Mouse (Mus musculus) stomach, postnatal 0 days (tissue): ENCODE results near the gene Gm5431. TPM values are rescaled to one million over a fixed set of nuclear protein-coding genes. Genes with fewer than 3 reads are reported as not detected.

Experiments
- ATAC-seq: fragments of 200-750 bp; cut with Nextera tagmentation; 2 replicates; pipeline ENCODE4 v1.8.0; 2017; ENCODE audit not compliant: low FRiP score, low TSS enrichment
- DNase-seq: peaks from one replicate; pipeline ENCODE4 v3.0.0-alpha.2; 2016; ENCODE audit warnings: low spot score
- H3K27ac ChIP-seq: fragments of 300-500 bp; sonication (generic); replicated peaks from 2 replicates; pipeline ENCODE4 v1.5.1; 2014; ENCODE audit warnings: mild to moderate bottlenecking, control low read depth
- H3K27me3 ChIP-seq: fragments of 300-500 bp; sonication (generic); 2 replicates; pipeline ENCODE4 v1.6.1; 2014; ENCODE audit warnings: low read length; ENCODE audit not compliant: control insufficient read depth, insufficient read depth
- H3K36me3 ChIP-seq: fragments of 300-500 bp; sonication (generic); 2 replicates; pipeline ENCODE4 v1.6.1; 2014; ENCODE audit warnings: low read length, mixed read lengths; ENCODE audit not compliant: control insufficient read depth, insufficient read depth
- H3K4me1 ChIP-seq: fragments of 300-500 bp; sonication (generic); replicated peaks from 2 replicates; pipeline ENCODE4 v1.6.1; 2014; ENCODE audit warnings: antibody characterized with exemption; ENCODE audit not compliant: control insufficient read depth, insufficient read depth
- H3K4me2 ChIP-seq: fragments of 300-500 bp; sonication (generic); replicated peaks from 2 replicates; pipeline ENCODE4 v1.6.1; 2014; ENCODE audit warnings: low read depth, mild to moderate bottlenecking, control low read depth, moderate library complexity
- H3K4me3 ChIP-seq: fragments of 300-500 bp; sonication (generic); 2 replicates; pipeline ENCODE4 v1.5.1; 2014; ENCODE audit warnings: low read depth, low read length, control low read depth
- H3K9ac ChIP-seq: fragments of 300-500 bp; sonication (generic); 2 replicates; pipeline ENCODE4 v1.6.1; 2014; ENCODE audit warnings: mild to moderate bottlenecking, low read length, control low read depth, mixed read lengths
- H3K9me3 ChIP-seq: fragments of 300-500 bp; sonication (generic); 2 replicates; pipeline ENCODE4 v1.6.1; 2016; ENCODE audit warnings: low read length; ENCODE audit not compliant: control insufficient read depth
- CTCF ChIP-seq: IDR thresholded peaks from 2 replicates; pipeline ENCODE4 v1.5.1; 2016; ENCODE audit warnings: antibody characterized with exemption, low read depth, mild to moderate bottlenecking, moderate library complexity
- EP300 ChIP-seq: optimal IDR thresholded peaks from 2 replicates; pipeline ENCODE3; 2016; ENCODE audit warnings: antibody characterized with exemption
- WGBS: fragments of 180-500 bp; shearing (Covaris S2); extraction: QIAGEN DNeasy Blood & Tissue Kit; methylation state at CpG from one replicate; pipeline ENCODE4 v1.1.7; 2014; 5-methylcytosine and 5-hydroxymethylcytosine counted together
- polyA plus RNA-seq: library from polyadenylated mRNA; unstranded; fragments of >200 nt; fragmentation: Nextera tagmentation; extraction: Ambion mirVana; gene quantifications from 2 replicates; pipeline ENCODE4 v1.2.1, GENCODE M21; 2015

Gene Gm5431
- polyA plus RNA-seq, 1 experiment from 2014 or later, result 0.33 TPM

- H3K36me3 ChIP-seq, result no peaks in the 10 kb centered on the region
- 36% methylated on average over 6 of the region's 6 CpGs for WGBS
- ATAC-seq, result no peak; the same call in 1 of the 2 replicates
- no peak overlapping the region for H3K9ac ChIP-seq
- no peaks in the 10 kb centered on the region for H3K4me1 ChIP-seq
- H3K27ac ChIP-seq, result no peak overlapping the region
- no peaks in the 10 kb centered on the region for H3K9me3 ChIP-seq
- H3K27me3 ChIP-seq, result no peaks in the 10 kb centered on the region
- DNase-seq, result no peak
- no peak overlapping the region for H3K4me2 ChIP-seq
- no peak overlapping the region for H3K4me3 ChIP-seq
- TF ChIP-seq EP300 (no peak), CTCF (no peak)
These were observed 57.7 kb downstream of the Gm5431 start for GRCm38 (mm10) chr11:48844309-48844708.

DNA sequence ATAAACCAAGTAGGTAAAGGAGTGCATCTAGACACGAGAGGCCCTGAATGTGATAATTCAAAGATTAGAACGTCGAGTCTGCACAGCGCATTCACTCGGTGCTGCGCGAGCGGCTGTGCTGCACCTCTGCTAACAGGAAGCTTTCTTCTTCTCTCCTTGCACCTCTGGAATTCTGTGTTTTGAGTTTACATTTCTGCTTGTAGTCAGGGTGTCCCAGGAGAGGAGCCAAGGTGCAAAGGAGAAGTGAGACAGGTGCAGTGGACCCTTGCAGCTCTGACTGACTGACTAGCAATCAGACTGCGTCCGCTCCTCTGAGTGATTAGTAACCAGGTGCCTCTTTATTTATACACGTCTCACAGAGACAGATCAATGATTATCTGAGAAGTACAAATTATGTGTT lies 58.8 kb downstream of the Gm5431 start:
- no peak overlapping the region for H3K9ac ChIP-seq
- H3K4me1 ChIP-seq, result 0 out of 2 replicates have a peak, but pooled peaks cover 3% of the 10 kb centered on the region
- DNase-seq, result no peak
- no peak overlapping the region for H3K4me3 ChIP-seq
- 63% methylated on average over 11 of the region's 11 CpGs for WGBS
- TF ChIP-seq CTCF (no peak), EP300 (no peak)
- no peak overlapping the region for H3K27ac ChIP-seq
- no peaks in the 10 kb centered on the region for H3K27me3 ChIP-seq
- ATAC-seq, result no peak
- H3K36me3 ChIP-seq, result no peaks in the 10 kb centered on the region
- H3K4me2 ChIP-seq, result no peak overlapping the region
- no peaks in the 10 kb centered on the region for H3K9me3 ChIP-seq

DNA sequence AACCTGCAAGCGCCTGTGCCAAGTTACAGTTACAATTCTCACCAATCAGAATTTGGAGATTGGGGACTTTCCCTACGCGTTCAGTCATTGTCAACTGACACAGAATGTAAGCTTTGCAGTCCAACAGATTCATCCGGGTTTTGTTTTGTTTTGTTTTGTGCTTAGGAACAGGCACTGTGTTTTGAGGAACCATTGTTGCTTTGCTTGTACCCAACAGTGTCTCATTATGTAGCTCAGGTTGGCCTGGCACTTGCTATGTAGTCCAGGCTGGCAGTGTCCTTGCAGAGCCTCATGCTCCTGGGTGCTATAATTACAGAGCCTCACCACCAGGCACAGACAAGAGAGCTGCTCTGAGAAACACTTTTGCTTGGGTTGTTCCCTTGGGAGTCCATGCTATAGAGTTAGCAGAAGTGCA lies 59.6 kb downstream of the Gm5431 start:
- Histone ChIP-seq H3K9ac (no peak overlapping the region), H3K27me3 (no peaks in the 10 kb centered on the region), H3K4me1 (0 out of 2 replicates have a peak, but pooled peaks cover 3% of the 10 kb centered on the region), H3K27ac (no peak overlapping the region), H3K4me3 (no peak overlapping the region), H3K4me2 (no peak overlapping the region), H3K9me3 (no peaks in the 10 kb centered on the region), H3K36me3 (no peaks in the 10 kb centered on the region)
- 77% methylated on average over 4 of the region's 4 CpGs for WGBS
- DNase-seq, result no peak
- TF ChIP-seq EP300 (no peak), CTCF (no peak)
- no peak for ATAC-seq

DNA sequence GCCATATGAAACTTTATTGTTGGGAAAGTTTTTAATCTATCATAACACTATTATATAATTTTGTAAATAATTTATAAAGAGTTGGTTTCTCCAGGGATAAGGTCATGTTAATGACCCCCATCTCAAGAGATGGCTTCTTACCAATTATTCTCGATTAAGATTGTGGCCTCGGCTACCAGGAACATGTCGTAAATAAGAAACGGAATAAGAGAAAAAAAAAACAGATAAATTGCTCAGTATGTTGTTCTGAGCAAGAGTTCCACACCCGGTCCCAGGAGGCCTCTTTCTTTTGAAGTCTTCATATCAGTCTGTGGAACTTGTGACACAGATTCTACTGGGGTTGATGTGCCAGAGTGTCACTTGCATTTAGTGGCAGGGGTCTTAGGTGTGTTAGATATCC lies 60.8 kb downstream of the Gm5431 start:
- Histone ChIP-seq H3K4me2 (no peak overlapping the region), H3K27ac (no peak overlapping the region), H3K9me3 (no peaks in the 10 kb centered on the region), H3K4me3 (no peak overlapping the region), H3K9ac (no peak overlapping the region), H3K27me3 (no peaks in the 10 kb centered on the region), H3K36me3 (no peaks in the 10 kb centered on the region), H3K4me1 (0 out of 2 replicates have a peak, but pooled peaks cover 6% of the 10 kb centered on the region)
- ATAC-seq (no peak), DNase-seq (no peak)
- 78% methylated on average over 5 of the region's 5 CpGs for WGBS
- TF ChIP-seq EP300 (no peak), CTCF (no peak)

DNA sequence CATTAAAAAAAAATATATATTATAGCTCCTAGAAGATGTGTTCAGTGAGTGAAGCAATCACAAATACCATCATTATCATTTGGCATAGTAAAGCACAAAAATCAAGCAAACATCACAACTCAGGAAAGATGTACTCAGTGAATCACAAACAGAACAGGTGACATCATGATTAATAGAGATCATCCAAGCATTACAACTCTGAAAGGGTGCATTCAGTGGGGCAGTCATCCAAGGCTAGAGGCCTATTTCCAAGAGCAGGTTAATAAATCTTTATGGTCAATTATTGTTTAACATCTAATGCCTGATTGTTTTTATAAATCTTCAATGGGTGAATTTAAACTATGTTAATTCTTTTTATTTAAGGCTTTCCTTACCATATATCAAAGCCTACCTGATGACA lies 61.2 kb downstream of the Gm5431 start:
- Histone ChIP-seq H3K9me3 (no peaks in the 10 kb centered on the region), H3K27me3 (no peaks in the 10 kb centered on the region), H3K4me2 (no peak overlapping the region), H3K27ac (no peak overlapping the region), H3K4me3 (no peak overlapping the region), H3K4me1 (0 out of 2 replicates have a peak, but pooled peaks cover 6% of the 10 kb centered on the region), H3K36me3 (no peaks in the 10 kb centered on the region), H3K9ac (no peak overlapping the region)
- ATAC-seq, result no peak
- DNase-seq, result no peak
- TF ChIP-seq EP300 (no peak), CTCF (no peak)

- no peak for ATAC-seq
- Histone ChIP-seq H3K36me3 (no peaks in the 10 kb centered on the region), H3K4me2 (no peak overlapping the region), H3K9ac (no peak overlapping the region), H3K9me3 (no peaks in the 10 kb centered on the region), H3K4me1 (0 out of 2 replicates have a peak, but pooled peaks cover 6% of the 10 kb centered on the region), H3K27me3 (no peaks in the 10 kb centered on the region), H3K27ac (no peak overlapping the region), H3K4me3 (no peak overlapping the region)
- TF ChIP-seq CTCF (no peak), EP300 (no peak)
- no peak for DNase-seq
- 77% methylated on average over 10 of the region's 10 CpGs for WGBS
These were observed 62.9 kb downstream of the Gm5431 start for GRCm38 (mm10) chr11:48838879-48839680.
